ENCODE assay signal across 25 mouse cellular contexts in genomic region chr12:36117161-36117560, GRCm38 (mm10).
"Had no signal": no experiment of that assay in that cellular context is flagged by ENCODE, and none has a peak within 500 bp of the region (broad histone marks: within the 10 kb centered on the region; RNA-seq: fewer than 3 reads in every experiment).

No protein-coding gene starts in this region.

- H3K4me1 ChIP-seq: hindbrain, embryonic 10.5 days; hindbrain, embryonic 12.5 days; intestine, embryonic 15.5 days; kidney, embryonic 15.5 days; limb, embryonic 13.5 days; limb, embryonic 15.5 days; liver, embryonic 12.5 days had no signal

- H3K4me2 ChIP-seq: heart, embryonic 11.5 days; hindbrain, embryonic 12.5 days; hindbrain, embryonic 14.5 days; intestine, embryonic 15.5 days; kidney, embryonic 15.5 days; limb, embryonic 13.5 days; limb, embryonic 15.5 days; liver, embryonic 12.5 days had no signal

- H3K9ac ChIP-seq: hindbrain, embryonic 12.5 days; hindbrain, embryonic 14.5 days; intestine, embryonic 15.5 days; kidney, embryonic 15.5 days; limb, embryonic 13.5 days; limb, embryonic 15.5 days; liver, embryonic 12.5 days had no signal

- H3K9me3 ChIP-seq: hindbrain, embryonic 10.5 days; hindbrain, embryonic 12.5 days; intestine, embryonic 15.5 days; kidney, embryonic 15.5 days; limb, embryonic 13.5 days; limb, embryonic 15.5 days; liver, embryonic 12.5 days had no signal

- DNase-seq: gastrocnemius, adult 2 months; gastrocnemius, postnatal 10 days; gastrocnemius, postnatal 25 days; heart, postnatal 14 days; heart, postnatal 36 days; kidney, adult 2 months; kidney, adult 9 months; kidney, postnatal 14 days; kidney, postnatal 36 days; layer of hippocampus, adult 9-11 months; layer of hippocampus, postnatal 36 days; left cerebral cortex, postnatal 4 days had no signal

- H3K27ac ChIP-seq: gastrocnemius, adult 2 months; hindbrain, embryonic 10.5 days; hindbrain, embryonic 12.5 days; hindbrain, embryonic 14.5 days; intestine, embryonic 15.5 days; kidney, embryonic 15.5 days; kidney, postnatal 0 days; limb, embryonic 13.5 days; limb, embryonic 15.5 days; liver, embryonic 12.5 days had no signal

- H3K4me3 ChIP-seq: gastrocnemius, adult 2 months; hindbrain, embryonic 10.5 days; hindbrain, embryonic 12.5 days; intestine, embryonic 15.5 days; kidney, embryonic 15.5 days; limb, embryonic 13.5 days; limb, embryonic 15.5 days; liver, embryonic 12.5 days had no signal

- ATAC-seq: hindbrain, embryonic 16.5 days; inflammation-experienced regulatory T-cells, adult 6 months; intestine, embryonic 15.5 days; intestine, postnatal 0 days; liver, embryonic 12.5 days had no signal

- H3K27me3 ChIP-seq: hindbrain, embryonic 12.5 days; intestine, embryonic 15.5 days; kidney, embryonic 15.5 days; limb, embryonic 13.5 days; limb, embryonic 15.5 days; liver, embryonic 12.5 days had no signal
